Mouse (Mus musculus): Measurements from ENCODE around the gene Coq6.

DNA sequence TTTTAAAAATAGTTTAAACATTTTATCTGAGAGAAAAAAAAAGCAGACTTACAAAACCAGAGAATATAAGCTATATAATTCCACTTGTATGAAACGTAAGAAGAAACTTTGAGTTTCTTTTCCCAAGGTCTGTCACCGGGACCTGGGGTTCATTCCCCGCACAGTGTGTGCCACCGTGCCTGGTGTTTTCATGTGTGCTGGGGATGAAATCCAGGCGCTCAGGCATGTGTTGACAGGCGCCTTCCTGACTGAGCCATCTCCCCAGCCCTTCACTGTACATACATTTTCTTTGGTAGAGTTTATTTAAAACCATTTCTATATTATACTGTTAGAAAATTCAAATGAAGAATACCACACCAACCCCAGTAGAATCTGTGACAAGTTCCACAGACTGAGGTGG, 28.9 kb downstream of the Coq6 start:
- TF ChIP-seq POLR2A (IDR thresholded peaks at IDR 0.05; ENCODE audit: insufficient read depth, low read depth, low read length) (no peak), CTCF (IDR thresholded peaks at IDR 0.05; ENCODE audit: insufficient read depth, low read depth, low read length) (no peak)

Measured in olfactory bulb, adult 2 months (tissue).